Mouse (Mus musculus) kidney, postnatal 10 days (tissue): Measurements from ENCODE around the gene P3h4.
A peak's percentile ranks its signal among the peaks of the same experiment; 100 is the strongest.

ENCODE experiments used
- DNase-seq: peaks from one replicate; pipeline ENCODE4 v3.0.0; 2021; ENCODE audit warnings: mixed read lengths

P3h4 gene

DNA sequence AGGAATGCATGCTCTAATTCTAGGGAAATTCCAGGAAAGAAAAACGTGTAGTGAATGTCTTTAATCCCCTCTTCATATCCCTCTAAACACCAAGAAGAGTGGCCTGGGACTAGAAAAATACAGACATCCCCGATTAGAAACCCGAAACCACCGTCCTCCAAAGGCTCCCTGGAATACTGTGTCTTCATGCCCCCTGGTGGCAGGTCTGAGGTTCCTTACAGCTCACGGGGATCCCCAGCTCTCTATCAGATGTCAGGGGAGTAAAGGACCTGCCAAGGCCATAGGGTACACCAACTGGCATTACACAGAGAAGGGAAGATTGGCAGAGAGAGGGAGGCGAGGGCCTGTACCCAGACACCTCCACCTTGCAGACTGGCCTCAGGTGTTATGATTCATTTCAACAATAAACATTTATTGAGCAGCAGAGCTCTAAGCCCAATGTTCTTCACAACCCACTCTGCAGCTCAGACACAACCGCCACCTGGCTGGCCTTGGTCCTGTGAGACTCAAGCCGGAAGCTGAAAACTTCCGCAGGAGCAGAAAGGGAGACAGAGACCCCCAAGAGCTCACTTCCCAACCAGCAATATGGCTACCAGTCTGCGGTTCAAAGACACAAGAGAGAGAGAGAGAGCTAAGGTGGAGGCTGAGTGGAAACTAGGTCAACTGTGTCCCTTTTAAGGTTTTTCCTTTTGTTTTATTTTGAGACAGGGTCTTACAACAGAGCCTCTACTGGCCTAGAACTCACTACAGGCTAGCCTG, 6.4 kb downstream of the P3h4 start:
- DNase-seq, result peak; percentile 87

DNA sequence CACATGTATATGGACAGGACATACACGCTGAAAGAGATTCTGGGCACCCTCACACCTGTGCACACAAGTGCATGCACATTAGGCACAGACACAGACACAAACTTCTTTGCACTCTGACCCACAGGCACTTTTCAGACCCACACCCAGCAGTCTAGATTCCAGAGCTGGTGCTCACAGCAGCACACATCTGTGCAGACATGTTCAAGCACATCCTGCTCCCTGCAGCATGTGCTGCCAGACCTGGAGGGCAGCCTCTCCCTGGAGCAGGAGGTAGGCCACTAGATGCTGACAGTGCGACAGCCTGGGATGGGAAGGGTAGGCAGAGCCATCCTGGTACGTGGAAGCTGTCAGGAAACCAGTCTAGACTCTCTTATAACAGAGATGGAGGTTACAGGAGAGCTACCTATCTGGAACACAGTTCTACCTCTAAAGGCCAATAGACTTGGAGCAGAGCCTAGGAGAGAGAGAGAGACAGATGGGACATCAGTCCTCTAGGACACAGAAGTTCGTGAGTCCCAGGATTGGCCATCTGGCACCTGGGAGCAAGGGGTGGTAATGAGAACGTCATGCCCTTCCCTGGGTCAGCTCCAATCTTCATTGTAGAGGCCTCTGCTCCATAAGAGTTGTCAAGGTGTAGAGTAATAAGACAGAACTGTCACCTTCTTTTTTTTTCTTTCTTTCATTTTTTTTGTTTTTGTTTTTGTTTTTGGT, 7.5 kb downstream of the P3h4 start:
- no peak for DNase-seq

DNA sequence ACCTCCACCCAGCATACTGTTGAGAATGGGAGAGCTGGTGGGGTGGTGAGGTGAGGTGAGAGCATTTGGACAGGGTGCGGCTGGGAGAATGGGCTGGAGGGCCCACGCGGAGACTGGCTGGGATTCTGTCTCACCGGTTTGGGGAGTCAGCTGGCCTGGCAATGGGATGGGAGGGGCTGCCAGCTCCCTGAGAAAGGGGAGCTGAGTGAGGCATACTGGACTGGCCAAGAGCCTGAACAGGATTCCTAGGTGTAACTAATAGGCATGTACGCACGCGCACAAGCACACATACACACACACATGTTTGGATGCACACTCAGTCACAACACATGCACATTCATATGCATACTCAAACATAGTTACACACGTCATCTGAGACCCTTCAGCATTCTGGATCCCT, 8.4 kb downstream of the P3h4 start:
- no peak for DNase-seq

DNA sequence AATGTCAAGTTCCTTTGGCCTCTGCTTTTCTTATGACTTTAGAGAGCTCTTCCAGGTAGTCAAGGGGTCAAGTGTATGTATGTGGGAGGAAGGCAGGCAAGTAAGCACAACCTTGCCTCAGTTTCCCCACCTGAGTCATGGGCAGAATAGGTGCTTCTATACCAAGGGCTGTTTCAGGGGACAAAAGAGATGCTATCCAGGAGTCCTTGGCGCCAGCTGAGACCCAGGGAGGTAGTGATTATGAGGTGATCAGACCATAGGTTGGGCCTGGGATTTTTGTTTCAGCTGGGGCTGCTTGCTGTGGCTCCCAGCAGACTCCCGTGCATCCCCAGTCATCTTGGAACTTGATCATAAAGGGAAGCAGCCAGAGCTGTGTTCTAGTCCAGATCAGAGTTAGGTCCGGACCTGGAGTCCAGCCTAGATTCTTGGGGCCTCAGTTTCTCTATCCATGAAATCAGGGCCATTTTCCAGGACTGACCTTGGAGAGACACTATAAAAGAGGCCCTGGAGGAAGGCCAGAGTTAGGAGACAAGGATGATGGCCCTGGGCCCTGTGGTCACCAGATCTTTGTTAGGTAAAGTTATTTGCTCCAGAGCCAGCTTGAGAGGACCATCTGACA, 10.1 kb downstream of the P3h4 start:
- DNase-seq, result no peak

DNA sequence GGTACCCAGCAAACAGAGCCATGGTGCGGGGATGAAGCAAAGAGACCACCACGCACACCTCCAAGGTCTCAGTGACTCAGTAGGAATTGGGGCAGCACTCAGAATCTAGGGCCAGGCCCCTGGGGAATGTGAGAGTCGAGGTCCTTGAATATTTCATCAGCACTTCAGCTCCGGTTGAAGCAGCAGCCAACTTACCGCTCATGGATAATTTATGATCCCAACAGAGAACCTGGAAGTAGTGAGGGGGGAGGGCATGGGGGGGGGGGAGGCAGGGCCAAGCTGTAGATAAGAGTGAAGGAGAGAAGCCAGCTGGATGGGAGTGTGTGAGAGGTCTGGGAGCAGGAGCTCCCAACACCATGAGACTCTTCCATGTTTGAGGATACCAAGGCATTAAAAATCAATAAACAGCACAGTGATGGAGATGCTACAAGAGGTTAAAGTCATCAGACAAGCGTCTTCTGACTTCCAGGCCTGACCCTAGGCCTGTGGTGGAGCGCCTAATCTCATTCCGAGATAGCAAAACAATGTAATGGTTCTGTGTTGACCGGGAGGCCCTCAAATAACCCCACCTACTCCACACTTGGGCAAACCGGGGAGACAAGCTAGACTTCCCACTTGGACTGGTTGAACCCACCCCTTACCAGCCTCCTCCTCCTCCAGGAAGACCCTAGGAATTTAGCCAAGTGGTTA, 11.0 kb downstream of the P3h4 start:
- DNase-seq, result no peak

DNA sequence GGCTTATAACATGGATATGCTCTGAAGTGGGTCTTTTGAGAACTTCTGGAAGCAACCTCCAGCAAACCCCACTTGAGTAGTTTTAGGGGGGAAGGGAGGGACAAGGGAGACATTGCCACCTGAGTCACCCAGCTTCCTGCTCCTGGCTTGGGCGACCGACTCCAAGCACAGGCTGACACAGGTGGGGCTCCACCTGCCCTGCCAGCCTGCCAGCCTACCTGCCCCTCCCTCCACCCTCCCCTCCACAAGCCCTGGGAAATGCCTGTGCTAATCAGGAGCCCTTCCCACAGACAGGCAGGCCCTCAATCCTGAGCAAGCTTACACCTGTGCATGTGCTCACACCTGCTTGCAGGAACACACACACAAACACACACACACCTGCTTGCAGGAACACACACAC, 12.0 kb downstream of the P3h4 start:
- DNase-seq, result peak; percentile 56

DNA sequence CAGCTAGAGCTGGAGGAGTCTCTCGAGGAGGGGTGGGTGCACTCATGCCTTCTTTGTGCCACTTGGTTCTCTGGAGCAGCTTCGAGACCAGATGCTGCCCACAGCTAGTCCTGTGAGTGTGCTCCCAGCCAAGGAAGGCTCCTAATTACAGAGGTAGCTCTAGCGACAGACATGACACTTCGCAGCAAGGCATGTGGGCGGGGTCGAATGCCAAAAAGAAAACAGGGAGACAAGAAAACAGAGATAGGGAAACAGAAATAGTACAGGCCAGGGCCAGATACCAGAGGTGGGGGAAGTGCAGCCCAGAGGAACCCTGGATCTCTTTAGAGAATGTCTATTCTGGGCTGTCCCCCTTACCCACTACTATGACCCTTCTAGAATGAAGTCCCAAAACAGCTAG, 12.4 kb downstream of the P3h4 start:
- DNase-seq, result no peak

DNA sequence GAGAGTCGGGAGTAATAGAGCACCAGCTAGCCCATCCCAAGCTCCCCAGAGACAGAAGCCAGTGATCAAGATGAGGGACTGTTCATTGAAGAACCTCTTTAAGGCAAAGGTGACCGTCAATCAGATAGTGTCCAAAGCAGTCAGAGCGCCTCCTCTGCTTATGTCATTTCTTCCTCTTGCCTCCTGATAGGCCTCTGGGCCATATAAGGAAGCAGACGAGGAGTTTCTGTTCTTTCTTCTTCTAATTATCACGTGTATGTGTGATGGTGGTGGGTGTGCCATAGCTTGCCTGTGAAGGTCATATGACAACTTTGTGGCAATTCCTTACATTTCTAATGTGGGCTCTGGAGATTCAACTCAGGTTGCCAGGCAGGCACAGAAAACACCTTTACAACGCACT, 13.8 kb downstream of the P3h4 start:
- DNase-seq, result no peak

DNA sequence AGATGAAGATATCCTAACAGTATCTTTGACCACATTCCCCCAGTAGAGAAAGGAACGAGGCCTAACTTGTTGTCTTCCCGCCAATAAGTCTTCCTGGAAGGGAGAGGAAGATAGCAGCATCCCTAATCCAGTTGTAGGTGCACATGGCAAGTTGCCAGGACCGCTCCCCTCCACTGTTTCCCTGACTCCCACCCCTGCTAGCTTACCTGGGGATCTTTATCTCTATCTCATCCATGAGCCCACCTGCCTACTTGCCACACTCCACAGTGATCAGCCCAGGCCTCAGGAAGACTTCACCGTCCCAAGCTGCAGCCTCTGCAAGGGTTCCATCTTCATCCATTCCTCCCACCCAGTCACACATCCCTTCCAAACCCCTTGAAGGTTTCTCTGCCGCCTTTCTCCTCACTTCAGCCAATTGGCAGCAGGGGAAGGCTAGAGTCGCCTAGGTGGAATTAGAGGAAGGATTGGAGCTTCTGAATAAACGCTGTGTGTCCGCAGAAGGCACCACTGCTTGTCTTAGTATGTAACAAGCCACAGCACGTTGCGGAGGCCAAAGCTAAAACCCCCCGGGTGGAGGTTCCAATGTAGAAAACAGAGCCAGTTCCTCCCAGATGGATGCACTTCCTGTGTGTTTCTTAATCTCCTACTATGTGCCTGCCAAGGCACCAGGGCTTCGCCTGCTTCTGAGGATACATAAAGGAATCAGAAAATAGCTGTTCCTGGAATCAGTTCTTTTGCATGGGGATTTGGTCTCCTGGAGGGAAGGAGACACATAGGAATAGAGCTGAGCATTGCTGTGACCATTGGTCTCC, 14.7 kb downstream of the P3h4 start:
- no peak for DNase-seq

DNA sequence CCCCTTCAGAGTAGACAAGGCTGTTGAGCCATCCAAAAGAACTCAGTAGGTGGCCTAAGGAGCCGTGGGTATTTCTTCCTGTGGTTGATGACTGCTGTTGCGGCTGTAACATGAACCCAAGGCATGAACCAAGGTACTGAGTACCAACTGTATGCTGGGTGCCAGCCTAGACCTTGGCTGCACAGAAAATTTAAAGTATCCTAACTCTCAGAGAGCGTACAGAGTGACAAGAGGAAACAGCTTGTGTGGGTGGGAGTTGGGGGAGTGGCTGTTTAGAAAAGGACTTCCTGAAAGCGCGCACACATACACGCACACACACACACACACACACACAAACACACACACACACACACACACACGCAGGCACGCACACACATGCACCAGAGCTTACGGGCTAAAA, 15.3 kb downstream of the P3h4 start:
- no peak for DNase-seq

DNA sequence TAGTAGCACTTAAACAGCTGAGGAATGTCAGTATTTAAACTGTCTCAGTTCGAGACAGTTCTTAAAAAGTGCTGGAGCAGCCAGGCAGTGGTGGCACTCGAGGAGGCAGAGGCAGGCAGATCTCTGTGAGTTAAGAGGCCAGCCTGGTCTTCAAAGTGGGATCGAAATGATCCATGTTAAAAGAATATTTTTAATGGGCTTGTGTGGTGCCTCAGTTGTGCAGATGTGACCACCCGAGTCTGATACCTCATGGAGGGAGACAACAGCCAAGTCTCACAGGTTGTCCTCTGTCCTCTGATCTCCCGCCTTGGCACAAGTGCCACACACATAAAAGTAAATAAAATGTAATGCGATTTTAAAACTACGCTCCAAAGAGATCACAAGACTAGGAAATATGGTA, 16.1 kb downstream of the P3h4 start:
- no peak for DNase-seq

DNA sequence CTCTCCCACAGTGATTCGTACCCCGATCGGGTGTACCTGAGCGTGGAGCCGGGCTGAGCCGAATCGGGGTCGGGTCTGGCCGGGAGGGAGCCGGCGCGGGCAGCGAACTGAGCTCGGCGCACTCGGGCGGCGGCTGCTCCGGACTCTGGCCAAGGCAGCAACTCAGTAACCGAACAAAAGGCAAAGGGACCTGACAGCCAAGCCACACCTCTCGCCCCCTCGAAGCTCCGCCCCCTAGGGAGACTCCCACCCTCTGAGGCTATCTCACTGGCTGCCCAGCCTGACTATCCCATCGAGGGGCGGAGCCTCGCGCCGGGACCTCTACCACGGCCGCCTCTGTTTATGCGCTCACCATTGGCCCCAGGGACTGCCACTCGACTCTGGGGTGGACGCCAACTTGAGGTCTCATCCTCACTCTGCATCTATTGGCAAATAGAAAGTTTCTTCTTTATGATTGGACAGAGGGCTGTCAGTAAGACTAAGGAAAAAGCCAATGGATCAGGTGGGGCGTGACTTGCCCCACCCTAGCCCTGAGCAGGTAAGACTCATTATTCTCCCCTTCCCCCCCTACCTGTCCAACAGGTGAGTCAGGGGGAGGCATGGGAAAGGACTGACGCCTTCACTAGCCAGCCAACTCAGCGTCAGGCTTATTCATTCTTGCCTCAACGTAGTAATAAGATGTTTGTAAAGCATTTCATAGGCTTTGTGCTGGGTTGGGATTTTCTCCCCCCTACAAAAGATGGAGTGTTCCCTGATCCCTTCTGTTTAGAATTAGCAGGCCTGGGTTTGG, 16.8 kb downstream of the P3h4 start, which contains the start of gene Jup:
TSS of gene Jup (minus strand) at position 164 of the 790 bp plus-strand sequence.
- peak; percentile 100 for DNase-seq

DNA sequence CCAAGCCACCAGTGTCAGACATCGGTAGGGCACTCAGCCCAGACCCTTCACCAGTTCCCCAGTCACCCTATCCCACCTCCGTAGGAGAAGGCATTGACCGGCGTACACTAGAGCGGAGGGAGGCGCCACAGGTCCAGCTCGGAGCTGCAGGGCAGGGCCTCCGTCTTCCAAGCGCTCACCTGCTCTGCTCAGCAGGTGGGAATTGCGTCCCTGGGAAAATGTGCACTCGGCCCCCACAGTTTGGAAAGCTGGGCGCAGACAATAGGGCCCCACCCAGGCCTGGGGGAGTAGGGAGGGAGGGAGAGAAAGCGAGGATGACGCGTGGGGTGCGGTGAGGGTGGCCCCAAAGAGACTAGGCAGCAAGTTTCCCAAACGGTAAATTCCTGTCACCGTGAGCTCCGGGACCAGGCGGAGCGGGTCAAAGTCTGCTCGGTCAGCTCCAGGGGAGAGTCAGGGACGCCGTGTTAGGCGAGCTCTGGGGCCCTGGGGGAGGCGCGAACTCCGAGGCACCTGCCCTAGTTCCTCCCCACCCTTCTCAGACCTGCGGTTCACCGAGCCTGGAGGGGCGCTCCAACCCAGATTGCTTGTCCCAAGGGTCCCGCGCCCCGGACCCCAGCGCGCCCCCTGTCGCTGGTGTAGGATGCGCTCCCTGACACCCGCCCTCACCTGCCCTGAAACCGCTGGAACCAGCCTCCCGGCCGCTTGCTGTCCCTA, 17.6 kb downstream of the P3h4 start:
- peak; percentile 71 for DNase-seq

DNA sequence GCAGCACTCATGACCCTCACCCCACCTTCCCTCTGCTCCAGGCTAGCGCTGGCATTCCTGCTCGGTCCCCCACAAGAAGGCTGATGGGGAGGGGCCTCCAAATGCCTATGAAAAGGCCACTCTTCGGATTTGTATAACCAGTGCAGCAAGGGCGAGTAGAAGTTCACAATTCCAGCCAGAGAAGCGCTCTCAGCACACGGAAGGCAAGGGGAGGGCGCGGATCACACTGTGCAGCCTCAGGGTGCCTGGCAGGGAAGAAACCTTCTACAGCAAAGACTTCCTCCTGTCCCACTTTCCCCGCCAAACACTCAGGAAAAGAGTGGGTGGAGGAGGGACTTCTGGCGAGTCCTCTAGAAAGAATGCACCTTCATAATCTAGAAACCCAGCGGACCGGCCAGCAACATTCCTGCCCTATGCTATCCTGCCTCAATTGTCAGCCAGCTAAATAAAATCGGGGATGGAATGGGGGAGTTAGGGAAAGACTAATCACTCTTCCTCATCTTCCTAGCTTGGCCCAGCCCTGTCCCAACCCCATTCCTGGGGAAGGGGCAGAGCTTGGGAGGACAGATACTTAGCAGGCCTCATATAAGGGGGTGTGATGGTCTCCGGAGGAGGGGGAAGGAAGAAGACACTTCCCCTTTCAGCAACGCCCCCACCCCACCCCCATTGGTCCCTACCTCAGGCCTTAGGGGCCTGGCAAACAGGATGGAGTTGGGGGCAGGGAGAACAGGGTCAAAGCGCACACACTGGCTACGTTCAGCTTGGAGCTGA, 18.6 kb downstream of the P3h4 start:
- peak; percentile 82 for DNase-seq

DNA sequence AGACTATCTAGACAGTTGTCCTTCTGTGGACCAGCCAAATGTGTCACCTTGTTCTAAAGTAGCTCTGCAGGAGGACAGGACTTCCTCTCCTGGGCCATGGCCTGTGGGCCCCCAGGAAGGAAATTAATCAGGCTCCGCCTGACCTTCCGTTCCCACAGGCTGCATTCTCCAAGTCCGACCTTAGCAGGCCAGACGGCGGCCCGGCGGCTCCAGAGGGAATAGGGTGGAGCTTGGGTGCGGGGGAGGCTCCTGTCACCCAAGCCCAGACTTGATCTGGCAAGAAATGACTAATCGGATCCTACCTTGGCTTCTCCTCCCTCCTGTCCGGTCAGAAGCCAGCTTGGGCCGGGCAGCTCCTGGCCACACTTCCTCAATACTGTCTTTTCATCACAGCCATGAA, 19.4 kb downstream of the P3h4 start:
- DNase-seq, result peak; percentile 89

DNA sequence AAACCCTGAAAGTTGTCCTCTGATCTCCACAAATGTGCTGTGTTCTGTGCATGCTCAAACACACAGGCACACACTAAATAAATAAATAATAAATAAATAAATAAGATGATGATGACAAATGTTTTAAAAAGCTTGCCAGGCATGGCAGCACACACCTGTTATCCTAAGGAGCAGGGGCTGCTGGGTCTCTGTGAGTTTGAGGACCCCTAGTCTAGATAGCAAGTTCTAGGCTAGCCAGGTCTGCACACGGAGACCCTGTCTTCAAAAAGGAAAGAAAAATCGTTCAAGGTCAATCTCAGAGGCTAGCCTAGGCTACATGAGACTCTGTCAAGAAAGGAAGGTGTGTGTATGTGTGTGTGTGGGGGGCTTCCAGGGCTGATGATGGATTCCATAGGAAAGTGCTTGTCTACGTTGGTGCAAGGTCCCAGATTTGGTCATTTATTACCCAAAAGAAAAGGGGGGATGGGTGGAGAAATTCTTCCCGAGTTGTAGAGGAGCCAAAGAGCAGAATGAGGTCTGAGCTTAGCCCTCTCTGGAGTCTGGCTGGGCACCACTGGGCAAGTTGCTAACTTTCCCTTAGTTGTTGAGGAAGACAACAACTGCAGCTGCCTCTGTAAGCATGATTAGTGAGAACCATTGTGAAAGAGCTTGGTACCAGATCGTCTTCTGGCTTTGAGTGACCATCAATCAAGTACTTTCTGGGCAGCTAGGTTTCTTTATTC, 20.1 kb downstream of the P3h4 start:
- DNase-seq, result no peak

DNA sequence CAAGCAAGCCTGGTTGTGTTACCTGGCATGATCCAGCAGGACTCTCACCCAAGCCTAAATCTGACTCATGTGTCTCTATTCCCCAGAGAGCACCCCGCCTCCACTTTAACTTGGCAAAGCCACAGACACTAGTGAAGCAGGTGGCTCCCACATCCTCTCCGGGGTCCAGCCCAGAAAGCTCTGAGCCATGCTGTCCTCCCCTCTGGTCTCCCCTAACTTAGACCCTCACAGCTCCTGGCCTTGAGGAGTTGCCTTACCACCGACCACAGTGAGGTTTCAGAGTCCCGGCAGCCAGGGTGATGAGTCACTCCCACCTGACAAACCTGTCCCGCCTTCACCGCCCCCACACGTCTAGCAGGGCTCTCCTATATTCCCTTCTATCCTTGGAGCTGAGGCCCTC, 20.9 kb downstream of the P3h4 start:
- no peak for DNase-seq

DNA sequence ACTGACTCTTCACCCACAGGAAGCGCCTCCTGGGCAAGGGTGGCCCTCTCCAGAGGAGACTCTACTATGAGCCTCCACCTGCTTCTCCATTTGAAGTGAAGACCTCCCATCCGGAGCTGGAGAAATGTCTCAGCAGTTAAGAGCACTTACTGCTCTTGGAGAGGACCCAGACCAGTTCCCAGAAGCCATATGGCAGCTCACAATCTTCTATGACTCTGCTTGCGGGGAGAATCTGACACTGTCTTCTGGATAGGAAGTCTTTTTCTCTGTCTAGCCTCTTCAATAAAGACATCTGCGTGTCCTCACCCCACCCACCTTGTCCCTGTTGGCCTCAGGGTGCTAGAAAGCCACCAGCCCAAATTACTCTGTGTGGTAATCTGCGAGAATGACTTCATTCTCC, 21.7 kb downstream of the P3h4 start:
- no peak for DNase-seq

DNA sequence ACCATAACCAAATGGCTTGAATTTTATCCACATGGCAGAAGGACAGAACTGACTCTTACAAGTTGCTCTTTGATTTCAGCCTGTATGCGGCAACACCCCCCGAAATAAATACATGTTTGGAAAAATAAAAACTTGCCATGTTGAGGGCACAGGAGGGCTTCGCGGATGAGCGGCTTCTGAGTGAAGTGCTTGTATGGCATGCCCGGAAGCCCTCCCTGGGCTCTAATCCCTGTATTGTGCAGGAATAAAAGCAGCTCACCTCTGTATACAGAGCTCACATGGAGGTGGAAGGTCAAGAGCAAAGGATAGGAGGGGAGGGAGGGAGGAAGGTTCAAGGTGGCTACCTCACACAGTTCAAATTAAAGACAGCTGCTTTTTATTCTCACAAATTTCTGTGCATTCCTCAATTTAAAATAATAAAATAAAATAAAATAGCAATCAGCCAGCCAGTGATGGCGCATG, 22.7 kb downstream of the P3h4 start:
- DNase-seq, result no peak
